Mouse (Mus musculus): ENCODE measurements at regions not wholly inside any gene's neighbourhood (a gene's known extent, or its start where the extent isn't known, plus 50 kb on each side); places are given as distances from the start of the nearest gene placed in this dataset.

GRCm38 (mm10) chr4:91144666-91145065 lies 255.9 kb downstream of the Elavl2 start:
- TF ChIP-seq CTCF (IDR thresholded peaks at IDR 0.05; ENCODE audit: low read depth) (no peak), EP300 (IDR thresholded peaks at IDR 0.05; ENCODE audit: low read depth) (no peak)
